Mouse (Mus musculus): ENCODE data around the gene Zfp941. TPM values are rescaled to one million over a fixed set of nuclear protein-coding genes. Genes with fewer than 3 reads are reported as not detected.
"Not testable (repeated sequence)": the region's sequence is repeated elsewhere in the genome, so short reads cannot be mapped to it uniquely, and the experiment has no call there.

Zfp941 gene
- total RNA-seq, 2 experiments from 2014 or later: 15.3 to 16.3 TPM

- DNase-seq (ENCODE audit: low spot score in 2 of 2): no peak
- intact Hi-C loops (cut with DNase I): no loop called here
Observed at GRCm38 (mm10) chr7:140798212-140798611, 23.8 kb downstream of the Zfp941 start.

DNA sequence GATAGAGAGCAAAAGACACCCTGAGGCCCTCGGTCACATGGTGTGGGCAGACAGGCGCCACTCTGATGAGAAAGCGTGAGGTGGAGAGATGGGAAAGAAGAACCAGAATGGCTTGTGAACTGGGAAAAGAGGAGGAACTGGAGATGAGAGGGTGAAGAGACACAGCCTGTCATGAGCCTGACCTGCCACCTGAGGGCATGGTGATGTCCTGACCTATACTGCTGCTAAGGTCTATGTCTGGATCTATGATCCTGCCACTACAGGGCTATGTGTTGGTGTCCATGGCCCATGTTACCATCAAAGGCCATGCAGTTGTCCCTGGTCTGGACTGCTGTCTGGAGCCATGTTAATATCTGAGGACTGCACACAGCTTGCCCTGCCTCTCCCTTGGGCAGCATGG is 24.4 kb downstream of the Zfp941 start:
- intact Hi-C loops (cut with DNase I): no loop called here
- no peak for DNase-seq (ENCODE audit: low spot score in 2 of 2)

DNA sequence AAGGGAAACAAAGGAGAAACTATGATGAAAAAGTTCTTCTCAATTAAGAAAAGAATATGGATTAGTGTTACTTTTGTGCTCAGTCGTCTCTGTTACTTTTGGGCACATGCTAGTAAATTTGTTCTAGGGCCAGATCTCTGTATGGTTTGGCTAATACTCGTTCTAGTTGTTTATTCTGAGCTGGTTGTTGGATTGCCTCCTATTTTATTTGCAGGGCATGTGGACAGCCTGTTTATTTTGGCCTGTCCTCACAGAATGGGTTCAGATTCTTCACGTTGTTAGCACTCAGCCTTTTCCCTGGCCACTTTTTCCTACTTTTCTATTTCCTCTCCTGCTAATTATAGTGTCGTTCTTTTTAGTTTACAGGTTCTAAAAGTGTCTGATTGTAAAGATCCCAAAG is 28.4 kb downstream of the Zfp941 start:
- no peak for DNase-seq (ENCODE audit: low spot score in 2 of 2)
- intact Hi-C loops (cut with DNase I): no loop called here

GRCm38 (mm10) chr7:140788053-140788435 is 33.9 kb downstream of the Zfp941 start:
- intact Hi-C loops (cut with DNase I): no loop called here
- no peak for DNase-seq (ENCODE audit: low spot score in 2 of 2)

DNA sequence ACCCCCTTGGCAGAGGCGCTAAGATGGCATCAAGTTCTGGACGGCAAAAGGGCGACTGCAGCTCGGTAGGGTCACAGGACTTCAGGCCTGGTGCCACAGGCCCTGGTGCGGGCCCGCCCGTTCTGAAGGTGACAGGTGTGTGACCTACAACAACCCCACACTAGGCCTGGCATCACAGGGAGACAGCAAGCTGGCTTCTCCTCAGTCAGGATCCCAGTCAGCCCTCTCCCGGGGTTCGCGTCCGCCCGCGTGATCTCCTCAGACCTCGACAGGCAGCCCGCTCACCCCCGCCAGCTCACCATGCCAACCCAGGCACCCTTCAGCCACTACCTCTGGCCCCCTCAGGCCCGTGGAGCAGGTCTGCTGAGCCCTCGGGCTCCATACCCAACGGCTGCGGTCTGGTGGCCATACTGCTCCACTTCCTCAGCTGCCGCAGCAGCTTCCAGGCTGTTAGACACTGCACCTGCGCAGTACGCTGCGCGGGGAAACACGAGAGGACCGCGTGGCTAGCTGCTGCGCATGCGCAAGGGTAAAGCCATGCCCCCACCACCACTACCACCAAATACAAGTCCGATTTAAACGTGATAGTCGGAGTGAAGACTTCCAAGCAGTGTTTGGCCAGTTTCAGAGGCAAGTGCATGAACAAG is 34.4 kb downstream of the Zfp941 start, which contains the start of gene Syce1:
Gene Syce1, minus strand, starts transcription at position 447 of the 647 bp plus-strand sequence.
- DNase-seq (ENCODE audit: low spot score in 2 of 2): no peak
- intact Hi-C loops (cut with DNase I): no loop called here

DNA sequence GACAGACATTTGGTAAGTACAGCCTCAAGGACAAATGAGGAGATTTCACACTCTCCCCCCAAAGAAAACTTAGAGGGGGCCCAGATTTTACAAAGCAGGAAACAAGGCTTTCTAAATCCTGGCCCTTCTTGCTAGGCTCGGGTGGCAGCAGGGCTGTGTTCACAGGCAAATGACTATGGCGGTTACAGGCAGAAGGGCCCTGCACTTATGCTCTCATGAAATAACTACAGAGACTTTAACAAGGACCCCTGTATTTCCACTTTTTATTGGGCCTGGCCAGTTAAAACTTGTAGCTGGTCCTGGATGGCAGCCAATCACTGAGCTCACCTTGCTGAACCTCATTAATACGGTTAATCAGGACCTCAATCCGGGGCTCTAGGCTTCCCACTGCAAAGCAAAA is 41.4 kb downstream of the Zfp941 start:
- intact Hi-C loops (cut with DNase I): no loop called here
- DNase-seq (ENCODE audit: low spot score in 2 of 2): no peak

- DNase-seq (ENCODE audit: low spot score in 2 of 2): no peak
- intact Hi-C loops (cut with DNase I): no loop called here
Observed at GRCm38 (mm10) chr7:140765888-140766739, 55.9 kb downstream of the Zfp941 start.

DNA sequence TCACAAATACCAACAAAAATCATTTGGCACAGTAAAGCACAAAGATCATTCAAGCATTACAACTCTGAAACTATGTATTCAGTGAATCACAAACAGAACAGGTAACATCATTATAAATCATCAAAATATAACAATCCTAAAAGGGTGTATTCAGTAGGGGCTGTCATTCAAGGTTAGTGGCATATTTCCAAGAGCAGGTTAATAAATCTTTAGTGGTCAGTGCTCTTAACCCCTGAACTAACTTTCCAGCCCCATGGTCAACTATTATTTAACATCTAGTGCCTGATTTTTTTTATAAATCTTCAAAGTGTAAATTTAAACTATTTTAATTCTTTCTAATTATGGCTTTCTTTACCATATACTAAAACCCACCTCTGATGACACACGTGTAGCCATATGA is 56.6 kb downstream of the Zfp941 start:
- DNase-seq (ENCODE audit: low spot score in 2 of 2); intact Hi-C loops (cut with DNase I): not testable (repeated sequence)

DNA sequence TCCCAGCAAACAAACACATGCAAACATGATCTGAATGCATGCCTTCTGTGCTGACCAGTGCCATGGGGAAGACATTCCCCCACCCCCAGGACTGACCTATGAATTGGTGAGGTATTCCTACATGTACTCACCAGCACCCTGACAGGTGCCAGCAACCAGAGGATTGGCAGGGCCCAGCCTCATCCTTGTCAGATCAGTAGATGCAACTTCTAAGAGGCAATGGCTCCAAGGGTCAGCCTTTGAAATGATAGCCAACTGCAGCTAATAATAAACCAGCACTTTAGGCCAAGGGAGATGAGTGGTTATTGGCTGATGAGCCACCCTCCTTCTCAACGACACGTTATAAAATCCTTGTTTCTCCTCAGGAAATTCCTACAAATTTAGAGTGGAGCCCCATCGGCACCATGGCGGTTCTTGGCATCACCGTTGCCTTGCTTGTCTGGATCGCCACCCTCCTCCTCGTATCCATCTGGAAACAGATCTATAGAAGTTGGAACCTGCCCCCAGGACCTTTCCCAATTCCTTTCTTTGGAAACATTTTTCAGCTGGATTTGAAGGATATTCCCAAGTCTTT is 58.4 kb downstream of the Zfp941 start, which contains the start of gene Cyp2e1:
Gene Cyp2e1, plus strand, starts transcription at position 293 of the 574 bp plus-strand sequence.
- no peak for DNase-seq (ENCODE audit: low spot score in 2 of 2)
- intact Hi-C loops (cut with DNase I): no loop called here

DNA sequence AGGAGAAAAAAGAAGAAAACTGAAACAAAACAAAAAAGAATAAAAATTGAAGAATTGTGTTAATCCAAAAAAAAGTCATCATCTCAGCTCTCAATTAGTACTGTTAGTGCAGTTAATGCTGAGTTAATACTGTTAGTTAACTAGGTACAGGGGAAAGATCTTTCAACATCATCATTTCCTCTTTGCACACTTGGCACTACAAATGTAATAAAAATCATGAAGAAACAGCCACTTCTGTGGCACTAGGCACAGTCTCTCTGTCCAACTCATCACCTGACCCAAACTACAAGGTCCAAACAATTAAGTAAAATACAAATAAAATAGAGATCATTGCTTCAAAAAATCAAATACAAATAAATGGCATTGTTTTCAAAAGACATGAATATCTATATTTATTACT is 61.3 kb downstream of the Zfp941 start:
- intact Hi-C loops (cut with DNase I): no loop called here
- no peak for DNase-seq (ENCODE audit: low spot score in 2 of 2)

Other genes with a start within 250 kb of the Zfp941 start
- under 1 TPM in 1 of 2 experiments, not detected in 1; 0.04 TPM for gene Olfr46, start 220.9 kb downstream of the Zfp941 start, total RNA-seq (2021)
- not detected for gene Olfr61, start 193.2 kb downstream of the Zfp941 start, total RNA-seq (2021)
- not detected for gene Olfr53, start 175.7 kb downstream of the Zfp941 start, total RNA-seq (2021)
- under 1 TPM; 0.06 to 0.07 TPM for gene Olfr539, start 162.2 kb downstream of the Zfp941 start, total RNA-seq (2021)
- gene Olfr45, start 140.2 kb downstream of the Zfp941 start, total RNA-seq (2021): not detected
- not detected for gene Olfr541, start 124.9 kb downstream of the Zfp941 start, total RNA-seq (2021)
- gene Cyp2e1, start 58.4 kb downstream of the Zfp941 start, total RNA-seq (2021): not detected
- gene Syce1, start 34.3 kb downstream of the Zfp941 start, total RNA-seq (2021): under 1 TPM; 0.24 to 0.38 TPM
- gene Urah, start 12.8 kb upstream of the Zfp941 start, total RNA-seq (2021): 1 to 10 TPM; 1.1 to 1.5 TPM
- gene Scgb1c1, start 23.4 kb upstream of the Zfp941 start, total RNA-seq (2021): not detected
- not detected for gene Odf3, start 25.6 kb upstream of the Zfp941 start, total RNA-seq (2021)
- under 1 TPM; 0.93 to 0.99 TPM for gene Gm45785, start 34.2 kb upstream of the Zfp941 start, total RNA-seq (2021)
- 10 to 100 TPM; 77.1 to 81.7 TPM for gene Ric8a, start 34.8 kb upstream of the Zfp941 start, total RNA-seq (2021)
- 10 to 100 TPM; 25.4 to 27.2 TPM for gene Bet1l, start 35.4 kb upstream of the Zfp941 start, total RNA-seq (2021)
- 100 to 1,000 TPM; 128 to 133 TPM for gene Psmd13, start 59.8 kb upstream of the Zfp941 start, total RNA-seq (2021)
- gene Sirt3, start 60.1 kb upstream of the Zfp941 start, total RNA-seq (2021): 10 to 100 TPM; 66.2 to 67.2 TPM
- gene Cox8b, start 78.3 kb upstream of the Zfp941 start, total RNA-seq (2021): 1 to 10 TPM in 1 of 2 experiments, not detected in 1; 1.6 TPM
- under 1 TPM; 0.36 to 0.37 TPM for gene Nlrp6, start 98.7 kb upstream of the Zfp941 start, total RNA-seq (2021)
- 1 to 10 TPM; 3.8 to 3.9 TPM for gene Pgghg, start 119.2 kb upstream of the Zfp941 start, total RNA-seq (2021)
- gene Ifitm5, start 128.1 kb upstream of the Zfp941 start, total RNA-seq (2021): not detected
- not detected for gene Gm45717, start 133.8 kb upstream of the Zfp941 start, total RNA-seq (2021)
- gene Ifitm2, start 133.8 kb upstream of the Zfp941 start, total RNA-seq (2021): 10 to 100 TPM; 11.5 to 15.0 TPM
- 1 to 10 TPM; 4.7 to 4.9 TPM for gene Ifitm1, start 145.0 kb upstream of the Zfp941 start, total RNA-seq (2021)
- gene Ifitm3, start 188.6 kb upstream of the Zfp941 start, total RNA-seq (2021): 10 to 100 TPM in 1 of 2 experiments, 1 to 10 TPM in 1; 9.1 to 10.3 TPM
- gene Ifitm6, start 195.7 kb upstream of the Zfp941 start, total RNA-seq (2021): not detected
- gene Gm17387, start 207.0 kb upstream of the Zfp941 start, total RNA-seq (2021): not detected
- 10 to 100 TPM; 92.9 to 93.9 TPM for gene B4galnt4, start 238.9 kb upstream of the Zfp941 start, total RNA-seq (2021)

All from left cerebral cortex, postnatal 14 days (tissue).